Mouse (Mus musculus): ENCODE measurements around the gene Abca8a.

- no peak for TF ChIP-seq MAX (IDR thresholded peaks at IDR 0.05)
- no peak for TF ChIP-seq CTCF (IDR thresholded peaks at IDR 0.05; ENCODE audit: control insufficient read depth, insufficient read depth, insufficient read length)
- TF ChIP-seq MYOD1 (IDR thresholded peaks at IDR 0.05; ENCODE audit: control insufficient read depth, insufficient read length, low read depth), result no peak
- TF ChIP-seq USF1 (IDR thresholded peaks at IDR 0.05; ENCODE audit: low read depth), result no peak
- no peak for TF ChIP-seq CEBPB (IDR thresholded peaks at IDR 0.05; ENCODE audit: low read depth)
Measured at GRCm38 (mm10) chr11:109994014-109994413, 101.8 kb downstream of the Abca8a start.
